Mouse (Mus musculus) heart, postnatal 25 days (tissue): Measurements from ENCODE around the gene Hecw2. TPM values are rescaled to one million over a fixed set of nuclear protein-coding genes. Genes with fewer than 3 reads are reported as not detected.
A peak's percentile ranks its signal among the peaks of the same experiment; 100 is the strongest.

Source experiments
- DNase-seq: peaks from one replicate; pipeline ENCODE4 v3.0.0; 2022; ENCODE audit warnings: low spot score
- intact Hi-C: fragments of 180-260 bp; cut with DNase I; formaldehyde crosslinking; loops from one replicate; pipeline ENCODE4 v1.15.1; 2025
- total RNA-seq, 2 experiments: library from RNA; stranded (reverse); gene quantifications; 2 replicates each; pipeline ENCODE4 v1.2.3; 2021

Hecw2 gene
- total RNA-seq, 2 experiments from 2014 or later = 8.7 to 11.7 TPM

DNA sequence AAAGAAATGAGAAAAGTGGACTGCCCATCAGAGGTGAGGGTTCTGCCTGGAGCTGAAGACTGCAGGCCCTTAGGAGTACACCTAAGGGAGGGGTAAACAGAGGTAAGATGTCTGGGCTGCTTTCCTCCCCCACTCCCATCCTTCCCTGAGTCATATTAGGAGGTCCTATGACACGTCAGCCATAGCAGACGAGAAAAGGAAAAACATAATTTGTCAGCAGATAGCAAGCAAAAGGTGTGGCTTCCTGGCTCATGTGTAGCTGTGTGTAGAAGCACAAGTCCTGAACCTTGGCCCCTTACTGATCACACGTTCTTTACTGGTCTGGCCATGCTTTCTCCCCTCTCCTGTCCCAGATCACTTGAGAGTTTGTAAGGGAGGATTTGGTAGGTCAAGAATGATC, 397.2 kb downstream of the Hecw2 start:
- intact Hi-C loops = no loop called here
- no peak for DNase-seq

- no peak for DNase-seq
- intact Hi-C loops = no loop called here
Observed at GRCm38 (mm10) chr1:53797074-53797473, 397.9 kb downstream of the Hecw2 start.

GRCm38 (mm10) chr1:53796271-53796670, 398.7 kb downstream of the Hecw2 start:
- intact Hi-C loops = no loop called here
- no peak for DNase-seq

- intact Hi-C loops = no loop called here
- no peak for DNase-seq
Observed at GRCm38 (mm10) chr1:53795591-53795990, 399.4 kb downstream of the Hecw2 start.

- intact Hi-C loops = no loop called here
- DNase-seq = no peak
Observed at GRCm38 (mm10) chr1:53795081-53795480, 399.9 kb downstream of the Hecw2 start.

GRCm38 (mm10) chr1:53794279-53794678, 400.7 kb downstream of the Hecw2 start:
- intact Hi-C loops = no loop called here
- DNase-seq = no peak

DNA sequence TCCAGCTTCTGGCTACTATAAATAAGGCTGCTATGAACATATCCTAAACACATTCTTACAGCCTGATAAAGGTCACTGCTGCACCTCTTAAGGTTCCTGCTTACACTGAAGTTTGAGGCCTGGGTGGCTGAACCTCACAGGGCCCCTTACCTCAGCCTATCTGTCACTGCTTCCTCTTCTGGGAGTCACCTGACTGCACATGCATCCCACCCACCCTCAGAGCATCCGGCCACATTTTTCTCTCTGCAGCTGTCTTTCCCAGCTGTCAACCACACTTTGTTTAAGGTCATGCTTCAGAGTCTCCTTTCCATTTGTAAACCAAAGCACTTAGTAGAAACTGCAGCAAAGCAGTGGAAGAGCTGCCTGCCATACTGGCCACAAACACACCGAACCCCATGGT, 403.6 kb downstream of the Hecw2 start:
- intact Hi-C loops = no loop called here
- DNase-seq = no peak

- intact Hi-C loops = loop anchor here (2.0 to 10.0 kb wide), 2 partner anchors 38 to 470 kb away; partner anchors contain the start of gene Osgepl1
- DNase-seq = peak; percentile 81
Observed at GRCm38 (mm10) chr1:53784721-53785418, 410.1 kb downstream of the Hecw2 start, which contains the start of gene Stk17b. Gene Stk17b (minus strand): TSS chr1:53785224.

GRCm38 (mm10) chr1:53784291-53784720, 410.7 kb downstream of the Hecw2 start:
- DNase-seq = no peak
- intact Hi-C loops = loop anchor here (2.0 to 10.0 kb wide), 2 partner anchors 38 to 470 kb away; partner anchors contain the start of gene Osgepl1

GRCm38 (mm10) chr1:53782956-53783355, 412.0 kb downstream of the Hecw2 start:
- intact Hi-C loops = loop anchor here (10.0 kb wide), 1 partner anchor 468 kb away; the partner anchor contains the start of gene Osgepl1
- DNase-seq = no peak

DNA sequence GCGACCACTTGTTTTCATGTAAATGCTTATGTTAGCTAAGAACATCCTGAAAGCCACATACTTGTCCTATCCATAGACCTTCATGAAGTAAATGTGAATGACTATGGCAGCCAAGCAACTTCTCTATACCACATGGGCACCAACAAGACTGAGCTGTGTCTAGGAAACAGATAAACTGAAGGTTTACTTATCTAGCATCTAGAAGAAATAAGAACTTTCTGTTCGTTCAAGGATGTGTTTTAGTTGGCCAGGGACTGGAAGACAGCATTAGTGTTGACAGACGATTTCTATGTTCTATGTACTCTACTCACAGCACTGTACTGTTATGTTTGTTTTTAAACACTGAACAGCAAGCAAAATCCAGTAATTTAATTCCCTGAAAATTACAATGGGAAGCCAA, 412.9 kb downstream of the Hecw2 start:
- intact Hi-C loops = loop anchor here (10.0 kb wide), 1 partner anchor 467 kb away; the partner anchor contains the start of gene Osgepl1
- DNase-seq = no peak

DNA sequence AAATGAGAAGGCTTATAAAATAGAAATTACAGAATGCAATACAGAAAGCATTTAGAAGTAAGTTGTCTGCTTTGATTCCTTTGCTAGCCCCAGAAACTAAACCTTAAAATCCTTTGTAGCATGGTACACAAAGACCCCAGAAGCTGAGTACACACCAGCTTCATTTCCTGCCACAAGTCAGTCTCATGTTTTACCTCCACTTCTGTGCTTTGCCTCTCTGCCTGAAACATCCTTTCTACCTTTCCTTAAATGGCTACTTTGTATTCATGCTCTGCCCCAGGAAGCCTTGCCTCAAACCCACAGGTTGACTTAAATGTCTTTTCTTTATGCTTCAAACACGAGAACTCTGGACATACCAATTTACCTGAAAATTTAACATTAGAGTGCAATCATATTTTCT, 413.7 kb downstream of the Hecw2 start:
- no peak for DNase-seq
- intact Hi-C loops = loop anchor here (10.0 kb wide), 1 partner anchor 467 kb away; the partner anchor contains the start of gene Osgepl1

- DNase-seq = no peak
- intact Hi-C loops = no loop called here
Observed at GRCm38 (mm10) chr1:53776176-53776905, 418.6 kb downstream of the Hecw2 start.

GRCm38 (mm10) chr1:53775545-53775944, 419.4 kb downstream of the Hecw2 start:
- DNase-seq = no peak
- intact Hi-C loops = no loop called here

- no peak for DNase-seq
- intact Hi-C loops = no loop called here
Observed at GRCm38 (mm10) chr1:53775036-53775435, 419.9 kb downstream of the Hecw2 start.

GRCm38 (mm10) chr1:53774571-53774970, 420.4 kb downstream of the Hecw2 start:
- DNase-seq = no peak
- intact Hi-C loops = loop anchor here (5.0 kb wide), 1 partner anchor 118 kb away; no protein-coding TSS in a partner anchor

GRCm38 (mm10) chr1:53773994-53774393, 421.0 kb downstream of the Hecw2 start:
- intact Hi-C loops = loop anchor here (5.0 kb wide), 1 partner anchor 118 kb away; no protein-coding TSS in a partner anchor
- peak; percentile 14 for DNase-seq

- DNase-seq = no peak
- intact Hi-C loops = loop anchor here (5.0 kb wide), 1 partner anchor 119 kb away; no protein-coding TSS in a partner anchor
Observed at GRCm38 (mm10) chr1:53772967-53773366, 422.0 kb downstream of the Hecw2 start.

- intact Hi-C loops = loop anchor here (5.0 kb wide), 1 partner anchor 121 kb away; no protein-coding TSS in a partner anchor
- DNase-seq = no peak
Observed at GRCm38 (mm10) chr1:53771476-53771875, 423.5 kb downstream of the Hecw2 start.

- intact Hi-C loops = no loop called here
- DNase-seq = no peak
Observed at GRCm38 (mm10) chr1:53766112-53766511, 428.9 kb downstream of the Hecw2 start.

DNA sequence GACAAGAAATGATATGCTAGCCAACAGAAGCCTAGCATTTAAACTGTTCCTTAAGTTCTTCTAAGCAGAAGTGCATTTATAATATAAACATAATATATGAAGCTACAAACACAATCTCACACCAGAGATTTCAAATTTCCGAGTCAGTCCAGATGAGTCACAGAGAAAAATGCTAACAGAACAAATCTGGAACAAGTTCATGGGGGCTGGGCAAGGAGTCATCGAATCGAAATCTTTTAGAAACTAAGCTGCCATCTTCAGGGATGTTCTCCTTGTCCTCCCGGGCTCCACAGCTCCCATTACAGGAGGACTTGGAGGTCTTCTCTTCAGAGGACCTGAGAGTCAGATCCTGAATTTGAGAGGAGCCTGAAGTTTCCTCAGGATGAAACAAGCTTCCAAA, 437.7 kb downstream of the Hecw2 start:
- no peak for DNase-seq
- intact Hi-C loops = no loop called here
